Comparison of ENCODE assay signal across 17 mouse cellular contexts in genomic region chr12:37632368-37632767, GRCm38 (mm10).
A peak's percentile ranks its signal among the peaks of the same experiment; 100 is the strongest.
DNase-seq lines count a peak whose midpoint lies in the region; ATAC-seq and TF ChIP-seq lines count a peak whose summit lies in the region.
"Had no signal": no experiment of that assay in that cellular context is flagged by ENCODE, and none has a peak within 500 bp of the region (broad histone marks: within the 10 kb centered on the region; RNA-seq: fewer than 3 reads in every experiment).

No protein-coding gene starts in this region.

- H3K27ac ChIP-seq in forebrain, postnatal 0 days (ENCODE audit: low read depth, low read length): no peak overlapping the region
- no peak overlapping the region for H3K27ac ChIP-seq in forebrain, embryonic 13.5 days
- no peak overlapping the region for H3K27ac ChIP-seq in midbrain, embryonic 14.5 days (replicated peaks; ENCODE audit: low read depth, low read length)
- H3K27ac ChIP-seq in midbrain, embryonic 10.5 days (replicated peaks): no peak overlapping the region
- no peak overlapping the region for H3K27ac ChIP-seq in ES-E14 (ENCODE audit: insufficient read depth, low read depth, low read length, poor library complexity, severe bottlenecking)
- no peak overlapping the region for H3K27ac ChIP-seq in limb, embryonic 10.5 days
- H3K27ac ChIP-seq: embryonic facial prominence, embryonic 12.5 days; heart, adult 2 months; heart, embryonic 15.5 days; limb, embryonic 13.5 days; liver, embryonic 14.5 days; neural tube, embryonic 13.5 days had no signal

- H3K9ac ChIP-seq in forebrain, postnatal 0 days: no peak overlapping the region
- no peak overlapping the region for H3K9ac ChIP-seq in forebrain, embryonic 13.5 days
- H3K9ac ChIP-seq in midbrain, embryonic 14.5 days (replicated peaks; ENCODE audit: low read length): no peak overlapping the region
- H3K9ac ChIP-seq in ES-E14 (ENCODE audit: insufficient read depth, low read depth, low read length, poor library complexity, severe bottlenecking): no peak overlapping the region
- H3K9ac ChIP-seq: embryonic facial prominence, embryonic 12.5 days; heart, embryonic 15.5 days; limb, embryonic 13.5 days; liver, embryonic 14.5 days; neural tube, embryonic 13.5 days had no signal

- DNase-seq in forebrain, postnatal 0 days: no peak
- peak; percentile 15 for DNase-seq in midbrain, embryonic 14.5 days
- no peak for DNase-seq in midbrain, embryonic 10.5 days (ENCODE audit: low spot score)
- peak; percentile 24 for DNase-seq in ES-E14 (ENCODE audit: low read depth, low spot score)
- no peak for DNase-seq in limb, embryonic 10.5 days (ENCODE audit: low spot score)
- DNase-seq: gastrocnemius, postnatal 10 days; heart, adult 2 months; kidney, adult 9 months; thymus, postnatal 4 days had no signal

- no peak overlapping the region for H3K4me3 ChIP-seq in forebrain, postnatal 0 days (ENCODE audit: low read depth, low read length)
- H3K4me3 ChIP-seq in forebrain, embryonic 13.5 days: no peak overlapping the region
- no peak overlapping the region for H3K4me3 ChIP-seq in midbrain, embryonic 14.5 days (replicated peaks; ENCODE audit: low read depth, low read length)
- no peak overlapping the region for H3K4me3 ChIP-seq in midbrain, embryonic 10.5 days
- no peak overlapping the region for H3K4me3 ChIP-seq in ES-E14 (ENCODE audit: insufficient read depth in 1 of 2, low read depth in 1 of 2, low read length in 2 of 2, poor library complexity in 1 of 2, severe bottlenecking in 1 of 2)
- H3K4me3 ChIP-seq in limb, embryonic 10.5 days: no peak overlapping the region
- H3K4me3 ChIP-seq: embryonic facial prominence, embryonic 12.5 days; heart, adult 2 months; heart, embryonic 15.5 days; limb, embryonic 13.5 days; neural tube, embryonic 13.5 days had no signal

- TF ChIP-seq CTCF in forebrain, postnatal 0 days (IDR thresholded peaks at IDR 0.05; ENCODE audit: low read depth): peak; percentile 28; the same call in 1 of the 2 replicates

- no peaks in the 10 kb centered on the region for H3K9me3 ChIP-seq in forebrain, postnatal 0 days (ENCODE audit: low read length)
- H3K9me3 ChIP-seq in forebrain, embryonic 13.5 days (replicated peaks): no peaks in the 10 kb centered on the region
- no peaks in the 10 kb centered on the region for H3K9me3 ChIP-seq in midbrain, embryonic 14.5 days (ENCODE audit: control insufficient read depth, low read length)
- no peaks in the 10 kb centered on the region for H3K9me3 ChIP-seq in midbrain, embryonic 10.5 days (replicated peaks)
- no peaks in the 10 kb centered on the region for H3K9me3 ChIP-seq in ES-E14 (ENCODE audit: control insufficient read depth, insufficient read depth, low read depth, low read length)
- no peaks in the 10 kb centered on the region for H3K9me3 ChIP-seq in limb, embryonic 10.5 days (replicated peaks)
- H3K9me3 ChIP-seq: embryonic facial prominence, embryonic 12.5 days; heart, embryonic 15.5 days; limb, embryonic 13.5 days; neural tube, embryonic 13.5 days had no signal

- no peak for ATAC-seq in forebrain, postnatal 0 days
- no peak for ATAC-seq in forebrain, embryonic 13.5 days
- no peak for ATAC-seq in midbrain, embryonic 14.5 days (ENCODE audit: low FRiP score, low TSS enrichment)
- ATAC-seq in activated CD4-positive, CD25-positive, alpha-beta regulatory T cell, adult 4 months: no peak
- ATAC-seq: lung, postnatal 0 days had no signal

- no peak overlapping the region for H3K4me2 ChIP-seq in forebrain, postnatal 0 days (ENCODE audit: low read depth)
- no peak overlapping the region for H3K4me2 ChIP-seq in forebrain, embryonic 13.5 days
- H3K4me2 ChIP-seq in midbrain, embryonic 14.5 days (ENCODE audit: low read length): no peak overlapping the region
- H3K4me2 ChIP-seq: embryonic facial prominence, embryonic 12.5 days; heart, embryonic 15.5 days; limb, embryonic 13.5 days; neural tube, embryonic 13.5 days had no signal

- in situ Hi-C loops in ES-E14 (cut with MboI; ENCODE audit: low sequenced_read_pairs in 2 of 2, unreplicated experiment in 2 of 2): loop anchor here in 1 of 2 experiments (25.0 kb wide), 1 partner anchor 480 kb away; no protein-coding TSS in a partner anchor

- H3K27me3 ChIP-seq in forebrain, postnatal 0 days (ENCODE audit: insufficient read depth, low read length): no peaks in the 10 kb centered on the region
- no peaks in the 10 kb centered on the region for H3K27me3 ChIP-seq in forebrain, embryonic 13.5 days
- H3K27me3 ChIP-seq in midbrain, embryonic 14.5 days (ENCODE audit: control insufficient read depth, insufficient read depth, low read length): no peaks in the 10 kb centered on the region
- no peaks in the 10 kb centered on the region for H3K27me3 ChIP-seq in midbrain, embryonic 10.5 days (ENCODE audit: low read depth, poor library complexity, severe bottlenecking)
- H3K27me3 ChIP-seq in limb, embryonic 10.5 days (ENCODE audit: low read depth, poor library complexity, severe bottlenecking): no peaks in the 10 kb centered on the region
- H3K27me3 ChIP-seq: embryonic facial prominence, embryonic 12.5 days; heart, embryonic 15.5 days; limb, embryonic 13.5 days; neural tube, embryonic 13.5 days had no signal

- no peaks in the 10 kb centered on the region for H3K4me1 ChIP-seq in forebrain, postnatal 0 days (ENCODE audit: insufficient read depth)
- H3K4me1 ChIP-seq in forebrain, embryonic 13.5 days: no peaks in the 10 kb centered on the region
- no peaks in the 10 kb centered on the region for H3K4me1 ChIP-seq in midbrain, embryonic 14.5 days (ENCODE audit: control insufficient read depth, insufficient read depth, low read length)
- H3K4me1 ChIP-seq in midbrain, embryonic 10.5 days: no peaks in the 10 kb centered on the region
- H3K4me1 ChIP-seq in ES-E14 (ENCODE audit: control insufficient read depth in 2 of 2, insufficient read depth in 2 of 2, low read length in 2 of 2, poor library complexity in 1 of 2): no peaks in the 10 kb centered on the region
- no peaks in the 10 kb centered on the region for H3K4me1 ChIP-seq in limb, embryonic 10.5 days
- H3K4me1 ChIP-seq: embryonic facial prominence, embryonic 12.5 days; heart, embryonic 15.5 days; limb, embryonic 13.5 days; neural tube, embryonic 13.5 days had no signal

- no peaks in the 10 kb centered on the region for H3K36me3 ChIP-seq in forebrain, postnatal 0 days (ENCODE audit: insufficient read depth)
- H3K36me3 ChIP-seq in forebrain, embryonic 13.5 days (ENCODE audit: poor library complexity, severe bottlenecking): no peaks in the 10 kb centered on the region
- no peaks in the 10 kb centered on the region for H3K36me3 ChIP-seq in midbrain, embryonic 14.5 days (ENCODE audit: control insufficient read depth, insufficient read depth, low read length)
- H3K36me3 ChIP-seq in midbrain, embryonic 10.5 days: no peaks in the 10 kb centered on the region
- H3K36me3 ChIP-seq in ES-E14 (ENCODE audit: control insufficient read depth, insufficient read depth, low read length, poor library complexity, severe bottlenecking): no peaks in the 10 kb centered on the region
- H3K36me3 ChIP-seq in limb, embryonic 10.5 days: no peaks in the 10 kb centered on the region
- H3K36me3 ChIP-seq: embryonic facial prominence, embryonic 12.5 days; heart, embryonic 15.5 days; limb, embryonic 13.5 days; neural tube, embryonic 13.5 days had no signal

TF ChIP-seq in ES-E14, 5 proteins besides CTCF, POLR2A, EP300 and RAD21:
- TF ChIP-seq MAFK (IDR thresholded peaks at IDR 0.05; ENCODE audit: insufficient read depth, low read depth, low read length) (no peak), ZNF384 (IDR thresholded peaks at IDR 0.05; ENCODE audit: low read depth, low read length) (no peak), HCFC1 (IDR thresholded peaks at IDR 0.05; ENCODE audit: borderline replicate concordance, insufficient read depth, low read length) (no peak), ZC3H11A (IDR thresholded peaks at IDR 0.05; ENCODE audit: borderline replicate concordance, low read depth, low read length) (no peak), CHD2 (IDR thresholded peaks at IDR 0.05; ENCODE audit: low read depth, low read length) (no peak)
TF ChIP-seq in ES-E14: peak in this region for 0.

Comparison
In these comparisons a context has a peak if more than half of its experiments do, and no peak if none do; other contexts are left out.
1. DNase-seq: peak in midbrain, embryonic 14.5 days (single experiment) and ES-E14 (single experiment); none in forebrain, postnatal 0 days (single experiment), midbrain, embryonic 10.5 days (single experiment) and limb, embryonic 10.5 days (single experiment).